Mouse (Mus musculus) midbrain, embryonic 14.5 days (tissue): ENCODE results near the gene 2610021A01Rik. TPM values are rescaled to one million over a fixed set of nuclear protein-coding genes. Genes with fewer than 3 reads are reported as not detected.
A peak's percentile ranks its signal among the peaks of the same experiment; 100 is the strongest.
"Not testable (repeated sequence)": the region's sequence is repeated elsewhere in the genome, so short reads cannot be mapped to it uniquely, and the experiment has no call there.

Experiments used
- ATAC-seq: fragments of 200-750 bp; cut with Nextera tagmentation; 2 replicates; pipeline ENCODE4 v1.8.0; 2017; ENCODE audit warnings: moderate number of reproducible peaks, moderate library complexity; ENCODE audit not compliant: low FRiP score, low TSS enrichment
- DNase-seq: peaks from one replicate; pipeline ENCODE4 v3.0.0-alpha.2; 2015
- H3K27ac ChIP-seq: fragments of 300-500 bp; sonication (generic); replicated peaks from 2 replicates; pipeline ENCODE4 v1.5.1; 2014; ENCODE audit warnings: mild to moderate bottlenecking, low read depth, low read length, moderate library complexity
- H3K27me3 ChIP-seq: fragments of 300-500 bp; sonication (generic); 2 replicates; pipeline ENCODE4 v1.6.1; 2014; ENCODE audit warnings: low read length, control low read depth, mixed read lengths; ENCODE audit not compliant: control insufficient read depth, insufficient read depth
- H3K36me3 ChIP-seq: fragments of 300-500 bp; sonication (generic); 2 replicates; pipeline ENCODE4 v1.6.1; 2014; ENCODE audit warnings: low read length, control low read depth; ENCODE audit not compliant: control insufficient read depth, insufficient read depth
- H3K4me1 ChIP-seq: fragments of 300-500 bp; sonication (generic); 2 replicates; pipeline ENCODE4 v1.6.1; 2014; ENCODE audit warnings: mild to moderate bottlenecking, antibody characterized with exemption, low read length, control low read depth; ENCODE audit not compliant: control insufficient read depth, insufficient read depth
- H3K4me2 ChIP-seq: fragments of 300-500 bp; sonication (generic); 2 replicates; pipeline ENCODE4 v1.6.1; 2014; ENCODE audit warnings: mild to moderate bottlenecking, low read length, moderate library complexity
- H3K4me3 ChIP-seq: fragments of 300-500 bp; sonication (generic); replicated peaks from 2 replicates; pipeline ENCODE4 v1.5.1; 2014; ENCODE audit warnings: low read depth, low read length
- H3K9ac ChIP-seq: fragments of 300-500 bp; sonication (generic); replicated peaks from 2 replicates; pipeline ENCODE4 v1.6.1; 2014; ENCODE audit warnings: mild to moderate bottlenecking, low read length, moderate library complexity
- H3K9me3 ChIP-seq: fragments of 300-500 bp; sonication (generic); 2 replicates; pipeline ENCODE4 v1.6.1; 2016; ENCODE audit warnings: low read length, control low read depth, mixed read lengths; ENCODE audit not compliant: control insufficient read depth
- WGBS: fragments of 180-500 bp; shearing (Covaris S2); extraction: QIAGEN DNeasy Blood & Tissue Kit; methylation state at CpG from one replicate; pipeline ENCODE4 v1.1.7; 2014; 5-methylcytosine and 5-hydroxymethylcytosine counted together
- polyA plus RNA-seq: library from polyadenylated mRNA; unstranded; fragments of >200 nt; fragmentation: Nextera tagmentation; extraction: Ambion mirVana; gene quantifications from 2 replicates; pipeline ENCODE4 v1.2.1, GENCODE M21; 2014

Gene 2610021A01Rik
- polyA plus RNA-seq, 1 experiment from 2014 or later, result 19.5 TPM

DNA sequence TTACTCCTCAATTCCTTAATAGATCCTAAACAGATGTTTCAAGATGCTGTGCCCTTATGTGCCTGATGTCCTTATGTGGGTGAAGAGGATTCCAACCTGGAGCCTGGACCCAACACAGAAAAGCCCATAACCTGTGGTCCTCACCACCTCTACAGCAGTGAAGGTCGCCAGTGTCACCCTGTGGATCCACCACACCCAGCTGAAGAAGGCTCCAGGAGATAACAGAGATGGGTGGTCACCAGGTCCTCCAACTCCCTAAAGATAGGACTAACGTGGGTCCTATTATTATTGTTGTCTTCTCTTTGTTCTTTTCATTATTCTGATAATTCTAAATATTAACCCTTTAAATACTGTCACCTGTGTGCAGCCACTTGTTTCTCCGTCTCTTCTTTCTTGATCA is 12.6 kb downstream of the 2610021A01Rik start:
- Histone ChIP-seq H3K27me3 (no peaks in the 10 kb centered on the region), H3K4me1 (no peaks in the 10 kb centered on the region), H3K36me3 (peaks cover 41% of the 10 kb centered on the region), H3K4me2 (no peak overlapping the region), H3K27ac (no peak overlapping the region), H3K9ac (no peak overlapping the region), H3K4me3 (no peak overlapping the region), H3K9me3 (no peaks in the 10 kb centered on the region)
- DNase-seq (no peak), ATAC-seq (no peak)
- 87% methylated on average over 3 of the region's 3 CpGs for WGBS

DNA sequence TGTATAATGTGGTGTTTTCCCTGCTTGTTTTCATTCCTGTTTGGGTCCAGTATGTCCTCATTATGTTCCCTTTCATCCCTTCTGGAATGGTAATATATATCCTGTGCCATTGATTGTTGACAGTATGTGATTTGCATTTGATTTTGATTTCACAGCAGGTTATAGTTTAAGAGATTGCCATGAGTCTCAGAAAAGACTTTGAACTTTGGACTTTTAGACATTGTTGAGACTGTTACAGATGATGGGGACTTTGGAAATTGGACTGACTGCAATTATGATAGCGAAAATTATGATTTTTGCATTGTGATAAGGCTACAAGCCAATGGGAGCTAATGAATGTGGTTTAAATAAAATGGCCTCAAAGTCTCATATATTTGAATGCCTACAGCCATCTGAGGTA is 17.2 kb downstream of the 2610021A01Rik start:
- ATAC-seq, H3K4me1 ChIP-seq, H3K4me3 ChIP-seq, H3K27me3 ChIP-seq, H3K27ac ChIP-seq, H3K9me3 ChIP-seq, H3K4me2 ChIP-seq, DNase-seq, H3K9ac ChIP-seq: not testable (repeated sequence)
- 96% methylated on average over 1 of the region's 1 CpGs for WGBS
- H3K36me3 ChIP-seq, result peaks cover 45% of the 10 kb centered on the region

DNA sequence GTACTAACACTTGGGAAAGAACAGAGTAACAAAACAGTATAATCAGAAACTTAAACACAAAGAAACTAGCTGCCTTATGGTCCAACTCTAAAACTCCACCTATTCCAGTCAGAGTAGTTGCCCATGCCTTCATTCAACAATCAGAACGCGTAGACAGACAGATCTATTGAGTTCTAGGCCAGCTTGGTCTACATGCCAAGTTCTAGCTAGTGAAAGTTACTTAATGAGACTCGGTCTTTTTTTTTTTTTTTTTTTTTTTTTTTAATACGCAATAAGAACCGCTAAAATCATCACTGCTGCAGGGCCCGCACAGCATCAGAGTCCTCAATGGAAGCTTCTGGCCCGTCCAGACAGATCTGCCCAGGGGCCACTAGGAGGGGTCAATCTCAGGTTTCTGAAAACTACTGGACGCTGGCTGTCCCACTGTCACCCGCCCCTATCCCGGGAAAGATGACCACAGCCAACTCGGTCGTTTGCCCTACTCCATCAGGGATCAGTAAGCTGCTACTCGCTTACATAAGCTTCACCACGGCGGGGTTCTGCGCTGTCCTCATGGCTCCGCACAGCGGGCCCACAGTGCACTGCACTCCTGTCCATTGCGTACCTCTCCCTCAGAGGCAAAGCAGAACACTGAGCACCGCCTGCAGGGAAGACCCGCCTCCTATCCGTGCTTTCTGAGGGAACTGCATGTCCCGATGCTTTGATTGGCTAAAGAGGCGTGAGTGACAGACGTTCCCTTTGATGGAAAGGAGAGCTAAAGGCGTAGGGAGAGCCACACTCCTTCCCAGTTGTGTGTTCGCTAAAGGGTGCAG is 33.6 kb downstream of the 2610021A01Rik start, which contains the start of gene Zfp788:
Gene Zfp788 (plus strand): TSS at position 795 of the 812 bp plus-strand sequence.
- peak; percentile 96 for ATAC-seq
- 2% methylated on average over 27 of the region's 27 CpGs for WGBS
- peaks cover 25% of the 10 kb centered on the region for H3K36me3 ChIP-seq

DNA sequence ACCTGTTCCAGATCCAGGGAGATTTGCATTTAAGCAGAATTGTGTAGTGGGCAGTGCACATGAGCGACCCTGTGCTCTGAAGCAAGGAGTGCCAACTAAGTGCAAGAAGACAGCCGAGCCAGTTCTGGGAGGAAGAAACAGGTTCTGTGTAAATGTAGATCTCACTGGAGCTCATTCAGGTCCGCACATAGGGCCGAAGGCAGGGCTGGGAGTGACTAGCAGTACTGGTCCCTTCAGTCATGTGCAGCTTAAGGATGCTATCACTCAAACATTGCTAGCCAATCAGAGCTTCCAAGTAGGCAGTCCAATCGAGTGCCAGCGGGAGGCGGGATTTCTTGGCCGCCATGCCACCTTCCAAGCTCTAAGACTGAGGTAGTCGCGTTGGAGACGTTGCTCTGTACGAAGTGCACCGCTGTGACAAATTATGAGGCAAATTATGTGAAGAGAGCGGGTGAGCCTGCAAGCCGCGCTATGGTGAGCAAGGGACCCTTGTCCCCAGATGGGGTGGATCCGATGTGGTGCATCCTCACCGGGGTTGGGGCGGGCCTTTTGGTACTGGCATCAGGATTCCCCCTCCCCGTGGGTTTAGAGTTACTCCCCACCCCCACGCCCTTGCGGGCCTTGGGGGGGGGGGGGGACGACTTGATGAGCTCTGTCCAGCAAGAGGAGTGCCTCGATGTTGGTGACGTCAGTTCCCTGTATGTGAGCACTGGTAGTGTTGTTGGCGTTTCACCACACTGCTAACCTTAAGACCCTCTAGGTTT is 34.4 kb downstream of the 2610021A01Rik start:
- under 1% methylated on average over 26 of the region's 26 CpGs for WGBS
- Histone ChIP-seq H3K9me3 (peaks cover 12% of the 10 kb centered on the region), H3K4me3 (peak overlapping the region; percentile 59), H3K4me2 (peak overlapping the region; percentile 72), H3K36me3 (peaks cover 27% of the 10 kb centered on the region), H3K27me3 (no peaks in the 10 kb centered on the region), H3K4me1 (no peaks in the 10 kb centered on the region; the same call in 1 of the 2 replicates), H3K27ac (peak overlapping the region; percentile 95), H3K9ac (peak overlapping the region; percentile 73)
- ATAC-seq, result peak; percentile 96
- peak; percentile 96 for DNase-seq

More for the DNA sequence above, 33.6 kb downstream of the 2610021A01Rik start, which contains the start of gene Zfp788:
- H3K4me1 ChIP-seq, result no peaks in the 10 kb centered on the region; the same call in 1 of the 2 replicates
- peak; percentile 95 for DNase-seq
- H3K9ac ChIP-seq, result peak within 1 kb of the TSS; percentile 73
- peaks cover 7% of the 10 kb centered on the region; the same call in 1 of the 2 replicates for H3K9me3 ChIP-seq
- peak within 1 kb of the TSS; percentile 95 for H3K27ac ChIP-seq
- H3K4me2 ChIP-seq, result peak within 1 kb of the TSS; percentile 72
- H3K4me3 ChIP-seq, result peak within 1 kb of the TSS; percentile 59
- no peaks in the 10 kb centered on the region for H3K27me3 ChIP-seq

DNA sequence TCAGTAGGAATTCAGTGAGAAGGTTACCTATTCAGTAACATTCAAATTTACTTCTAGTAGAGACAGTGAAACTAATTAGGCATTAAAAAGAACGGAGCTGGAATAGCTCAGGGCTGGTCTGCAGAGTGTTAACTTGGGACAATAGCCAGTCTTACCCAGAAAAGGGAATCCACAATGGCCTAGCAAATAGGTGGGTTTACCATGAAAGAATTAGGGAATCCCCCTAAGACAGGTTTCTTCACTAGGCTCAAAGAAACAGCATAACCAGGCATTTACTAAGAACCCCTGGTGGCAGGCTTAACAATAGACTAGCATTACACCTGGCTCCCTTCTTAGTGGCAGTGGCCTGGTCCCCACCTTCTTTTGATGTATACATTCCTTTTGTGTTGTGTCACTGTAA is 75.3 kb downstream of the 2610021A01Rik start:
- not testable (repeated sequence) for ATAC-seq, H3K27me3 ChIP-seq, H3K4me2 ChIP-seq, H3K4me1 ChIP-seq, DNase-seq, H3K36me3 ChIP-seq, H3K4me3 ChIP-seq, H3K9ac ChIP-seq, H3K27ac ChIP-seq
- H3K9me3 ChIP-seq, result peaks cover 16% of the 10 kb centered on the region
- 67% methylated on average over 1 of the region's 1 CpGs for WGBS

Other genes with a start within 250 kb of the 2610021A01Rik start
- 6.9 and 9.6 TPM in 2 replicates for gene AI987944, start 205.9 kb upstream of the 2610021A01Rik start, polyA plus RNA-seq
- 0.47 and 0.51 TPM in 2 replicates for gene Vmn2r57, start 150.5 kb upstream of the 2610021A01Rik start, polyA plus RNA-seq
- gene Gm20449, start 99.8 kb upstream of the 2610021A01Rik start, polyA plus RNA-seq, result 0.11 and 0.18 TPM in 2 replicates
- gene AW146154, start 99.3 kb upstream of the 2610021A01Rik start, polyA plus RNA-seq, result 3.6 and 4.5 TPM in 2 replicates
- not detected in 2 replicates for gene Gm6871, start 25.6 kb upstream of the 2610021A01Rik start, polyA plus RNA-seq
- gene Zfp788, start 34.0 kb downstream of the 2610021A01Rik start, polyA plus RNA-seq, result 28.3 and 33.5 TPM in 2 replicates